12 mouse cellular contexts compared by ENCODE assay signal in the genomic region with DNA sequence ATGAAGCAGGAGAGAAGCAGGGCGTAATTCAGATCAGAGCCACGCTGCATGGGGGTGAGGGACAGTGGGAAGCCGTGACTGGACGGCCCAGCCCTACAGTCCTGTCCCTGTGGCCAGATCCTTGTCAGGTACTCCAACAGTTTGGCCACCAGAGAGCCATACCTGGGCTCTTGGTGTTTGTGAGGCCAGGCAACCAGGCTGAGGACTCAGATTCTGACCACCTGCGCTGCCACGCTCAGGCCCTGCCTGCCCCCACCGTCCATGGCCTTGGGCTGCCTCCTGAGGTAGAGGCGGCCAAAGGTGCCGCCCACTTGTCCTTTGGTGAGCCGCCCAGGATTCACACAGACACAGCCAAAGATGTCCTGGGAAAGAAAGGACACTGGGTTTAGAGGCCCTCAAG. TPM values are rescaled to one million over a fixed set of nuclear protein-coding genes. Genes with fewer than 3 reads are reported as not detected.
A peak's percentile ranks its signal among the peaks of the same experiment; 100 is the strongest.
DNase-seq lines count a peak whose midpoint lies in the region; ATAC-seq and TF ChIP-seq lines count a peak whose summit lies in the region.
"Had no signal": no experiment of that assay in that cellular context is flagged by ENCODE, and none has a peak within 500 bp of the region (broad histone marks: within the 10 kb centered on the region; RNA-seq: fewer than 3 reads in every experiment).

No protein-coding gene starts in this region.

- DNase-seq in gastrocnemius, postnatal 14 days = peak; percentile 57
- no peak for DNase-seq in gastrocnemius, postnatal 36 days
- no peak for DNase-seq in liver, adult 2 months (ENCODE audit: extremely low read depth, low read depth, low spot score)
- no peak for DNase-seq in liver
- peak; percentile 47 to 56 for DNase-seq in cerebellum, postnatal 14 days
- no peak for DNase-seq in T-cell, adult 2 months (ENCODE audit: low spot score)
- DNase-seq: thymus, postnatal 14 days had no signal

- no peak overlapping the region for H3K4me3 ChIP-seq in liver, adult 2 months (ENCODE audit: insufficient read depth, low read depth, low read length)
- H3K4me3 ChIP-seq in neural tube, embryonic 14.5 days (ENCODE audit: low read depth, low read length) = no peak overlapping the region

- no peaks in the 10 kb centered on the region for H3K9me3 ChIP-seq in neural tube, embryonic 14.5 days (ENCODE audit: control insufficient read depth, low read length)

- no peaks in the 10 kb centered on the region for H3K36me3 ChIP-seq in liver, adult 2 months (ENCODE audit: control insufficient read depth, insufficient read depth, low read length)
- no peaks in the 10 kb centered on the region for H3K36me3 ChIP-seq in neural tube, embryonic 14.5 days (ENCODE audit: control insufficient read depth, insufficient read depth, low read length)

- H3K4me2 ChIP-seq in neural tube, embryonic 14.5 days (ENCODE audit: low read depth, low read length) = no peak overlapping the region

- ATAC-seq in neural tube, embryonic 14.5 days (ENCODE audit: low read depth) = no peak
- no peak for ATAC-seq in megakaryocyte, adult 5-6 weeks (ENCODE audit: poor library complexity, severe bottlenecking)

- H3K27me3 ChIP-seq in liver, adult 2 months (ENCODE audit: control insufficient read depth, insufficient read depth, low read length) = no peaks in the 10 kb centered on the region
- H3K27me3 ChIP-seq in neural tube, embryonic 14.5 days (ENCODE audit: control insufficient read depth, insufficient read depth, low read length) = no peaks in the 10 kb centered on the region

- WGBS in liver, adult 2 months = 83% methylated on average over 10 of the region's 10 CpGs
- 94% methylated on average over 10 of the region's 10 CpGs for WGBS in neural tube, embryonic 14.5 days

- 0 out of 2 replicates have a peak overlapping the region, but pooled peaks have one; percentile 20 for H3K27ac ChIP-seq in liver, adult 2 months (replicated peaks; ENCODE audit: insufficient read depth, low read depth, low read length)
- H3K27ac ChIP-seq in neural tube, embryonic 14.5 days (ENCODE audit: low read depth, low read length) = 0 out of 2 replicates have a peak overlapping the region, but pooled peaks have one; percentile 28

- no peaks in the 10 kb centered on the region for H3K79me2 ChIP-seq in liver, adult 2 months (ENCODE audit: control insufficient read depth, insufficient read depth, low read length)

- peaks cover 3% of the 10 kb centered on the region; the same call in 1 of the 2 replicates for H3K4me1 ChIP-seq in liver, adult 2 months (ENCODE audit: control insufficient read depth, insufficient read depth, low read length)
- H3K4me1 ChIP-seq in neural tube, embryonic 14.5 days (ENCODE audit: control insufficient read depth, insufficient read depth, low read length) = peaks cover 2% of the 10 kb centered on the region; the same call in 1 of the 2 replicates

- TF ChIP-seq CTCF in liver, adult 2 months (IDR thresholded peaks at IDR 0.05; ENCODE audit: low read depth, low read length) = no peak

- intact Hi-C loops in gastrocnemius, postnatal 14 days (cut with DNase I; ENCODE audit: low total_unique reads) = no loop called here
- intact Hi-C loops in gastrocnemius, postnatal 36 days (cut with DNase I) = no loop called here

- no peak overlapping the region for H3K9ac ChIP-seq in liver, adult 2 months (ENCODE audit: low read depth, low read length)
- H3K9ac ChIP-seq in neural tube, embryonic 14.5 days (replicated peaks; ENCODE audit: low read depth, low read length) = no peak overlapping the region

- no peak for TF ChIP-seq POLR2A in liver, adult 2 months (IDR thresholded peaks at IDR 0.05; ENCODE audit: extremely low read depth, insufficient read depth, low read length)

RNA-seq across cellular contexts. Expression of gene Cdc42ep2, which starts 16.0 kb away (rescaled TPM):
- total RNA-seq in gastrocnemius, postnatal 14 days (2021) = 10 to 100 TPM; 14.4 to 18.3 TPM
- 10 to 100 TPM; 10.1 to 12.4 TPM for total RNA-seq in gastrocnemius, postnatal 36 days (2021)
- 1.7 and 2.1 TPM in 2 replicates for total RNA-seq in liver, adult 2 months (2014; rRNA removed)
- 2.1 and 2.4 TPM in 2 replicates for polyA plus RNA-seq in liver, adult 2 months (2012; rRNA removed)
- polyA plus RNA-seq in neural tube, embryonic 14.5 days (2014; fragmentation: Nextera tagmentation; extraction: Ambion mirVana) = 16.7 and 17.4 TPM in 2 replicates
- total RNA-seq in megakaryocyte, adult 5-6 weeks (2015) = 3.0 and 3.4 TPM in 2 replicates
- total RNA-seq in megakaryocyte, adult 5-6 weeks (2017) = 1.7 and 1.9 TPM in 2 replicates

RNA-seq across cellular contexts. Expression of gene Pola2, which starts 23.3 kb away (rescaled TPM):
- total RNA-seq in gastrocnemius, postnatal 14 days (2021) = 10 to 100 TPM; 10.9 to 13.2 TPM
- 10 to 100 TPM in 1 of 2 experiments, 1 to 10 TPM in 1; 8.6 to 11.6 TPM for total RNA-seq in gastrocnemius, postnatal 36 days (2021)
- 6.7 and 8.3 TPM in 2 replicates for total RNA-seq in liver, adult 2 months (2014; rRNA removed)
- 10.5 and 14.3 TPM in 2 replicates for polyA plus RNA-seq in liver, adult 2 months (2012; rRNA removed)
- polyA plus RNA-seq in neural tube, embryonic 14.5 days (2014; fragmentation: Nextera tagmentation; extraction: Ambion mirVana) = 18.0 and 21.6 TPM in 2 replicates
- total RNA-seq in megakaryocyte, adult 5-6 weeks (2015) = 36.9 and 37.7 TPM in 2 replicates
- 29.0 and 33.7 TPM in 2 replicates for total RNA-seq in megakaryocyte, adult 5-6 weeks (2017)

RNA-seq across cellular contexts. Expression of gene Dpf2, which starts 27.8 kb away (rescaled TPM):
- total RNA-seq in gastrocnemius, postnatal 14 days (2021) = 10 to 100 TPM; 71.9 to 78.2 TPM
- total RNA-seq in gastrocnemius, postnatal 36 days (2021) = 10 to 100 TPM; 75.1 to 81.4 TPM
- 10.3 and 10.7 TPM in 2 replicates for total RNA-seq in liver, adult 2 months (2014; rRNA removed)
- 28.8 and 40.0 TPM in 2 replicates for polyA plus RNA-seq in liver, adult 2 months (2012; rRNA removed)
- polyA plus RNA-seq in neural tube, embryonic 14.5 days (2014; fragmentation: Nextera tagmentation; extraction: Ambion mirVana) = 85.3 and 102 TPM in 2 replicates
- total RNA-seq in megakaryocyte, adult 5-6 weeks (2015) = 52.2 and 52.4 TPM in 2 replicates
- 88.7 and 107 TPM in 2 replicates for total RNA-seq in megakaryocyte, adult 5-6 weeks (2017)

RNA-seq across cellular contexts. Expression of gene Slc22a20, which starts 45.3 kb away (rescaled TPM):
- not detected for total RNA-seq in gastrocnemius, postnatal 14 days (2021)
- not detected for total RNA-seq in gastrocnemius, postnatal 36 days (2021)
- total RNA-seq in liver, adult 2 months (2014; rRNA removed) = not detected in 2 replicates
- polyA plus RNA-seq in liver, adult 2 months (2012; rRNA removed) = not detected in 2 replicates
- not detected in 2 replicates for polyA plus RNA-seq in neural tube, embryonic 14.5 days (2014; fragmentation: Nextera tagmentation; extraction: Ambion mirVana)
- 0.16 and 0.20 TPM in 2 replicates for total RNA-seq in megakaryocyte, adult 5-6 weeks (2015)
- total RNA-seq in megakaryocyte, adult 5-6 weeks (2017) = 1.1 and 1.2 TPM in 2 replicates
- total RNA-seq: gastrocnemius, adult 8-10 months; left cerebral cortex, postnatal 10 days had no signal
- polyA plus RNA-seq: brain, embryonic 14.5 days had no signal

RNA-seq across cellular contexts. Expression of gene Tigd3, which starts 46.7 kb away (rescaled TPM):
- under 1 TPM; 0.42 to 0.66 TPM for total RNA-seq in gastrocnemius, postnatal 14 days (2021)
- under 1 TPM in 1 of 2 experiments, not detected in 1; 0.20 TPM for total RNA-seq in gastrocnemius, postnatal 36 days (2021)
- total RNA-seq in liver, adult 2 months (2014; rRNA removed) = 0.18 and 0.27 TPM in 2 replicates
- 0.16 and 0.24 TPM in 2 replicates for polyA plus RNA-seq in liver, adult 2 months (2012; rRNA removed)
- 11.4 and 12.8 TPM in 2 replicates for polyA plus RNA-seq in neural tube, embryonic 14.5 days (2014; fragmentation: Nextera tagmentation; extraction: Ambion mirVana)
- 0.54 and 0.59 TPM in 2 replicates for total RNA-seq in megakaryocyte, adult 5-6 weeks (2015)
- total RNA-seq in megakaryocyte, adult 5-6 weeks (2017) = 1.0 and 1.8 TPM in 2 replicates

Comparison
In these comparisons a context has a peak if more than half of its experiments do, and no peak if none do; other contexts are left out.
1. DNase-seq: peak in gastrocnemius, postnatal 14 days (single experiment) and cerebellum, postnatal 14 days (2 of 2); none in gastrocnemius, postnatal 36 days (0 of 2), liver, adult 2 months (single experiment), liver (single experiment) and T-cell, adult 2 months (single experiment).